Mouse (Mus musculus): ENCODE measurements around the gene Pced1b.

- no peak for TF ChIP-seq CTCF (IDR thresholded peaks at IDR 0.05)
- TF ChIP-seq EP300 (IDR thresholded peaks at IDR 0.05; ENCODE audit: insufficient read depth, low read depth, low read length) = no peak
Measured at GRCm38 (mm10) chr15:97422212-97422944, 175.5 kb downstream of the Pced1b start.

Data from heart, adult 2 months (tissue).